Comparison of ENCODE assay signal across 21 mouse cellular contexts in genomic region chr8:121018236-121018635, GRCm38 (mm10).
"Had no signal": no experiment of that assay in that cellular context is flagged by ENCODE, and none has a peak within 500 bp of the region (broad histone marks: within the 10 kb centered on the region; RNA-seq: fewer than 3 reads in every experiment).

No protein-coding gene starts in this region.

- H3K4me3 ChIP-seq: limb, embryonic 12.5 days; liver, embryonic 13.5 days; lung, embryonic 15.5 days; megakaryocyte, embryonic 14.5 days; myocyte; neural tube, embryonic 12.5 days; stomach, embryonic 15.5 days had no signal

- ATAC-seq: liver, postnatal 0 days; midbrain, embryonic 16.5 days had no signal

- H3K4me2 ChIP-seq: limb, embryonic 12.5 days; liver, embryonic 13.5 days; lung, embryonic 15.5 days; midbrain, embryonic 11.5 days; neural tube, embryonic 12.5 days; stomach, embryonic 15.5 days had no signal

- H3K27ac ChIP-seq: kidney, postnatal 0 days; limb, embryonic 12.5 days; liver, embryonic 13.5 days; lung, embryonic 15.5 days; macrophage; neural tube, embryonic 12.5 days; stomach, embryonic 15.5 days had no signal

- H3K9ac ChIP-seq: limb, embryonic 12.5 days; liver, embryonic 13.5 days; liver, postnatal 0 days; lung, embryonic 15.5 days; neural tube, embryonic 12.5 days; stomach, embryonic 15.5 days had no signal

- H3K36me3 ChIP-seq: limb, embryonic 12.5 days; liver, embryonic 13.5 days; lung, embryonic 15.5 days; neural tube, embryonic 12.5 days; stomach, embryonic 15.5 days had no signal

- H3K27me3 ChIP-seq: stomach, embryonic 15.5 days had no signal

- H3K4me1 ChIP-seq: liver, embryonic 13.5 days; megakaryocyte, embryonic 14.5 days had no signal

- DNase-seq: kidney, adult 9 months; kidney, postnatal 36 days; layer of hippocampus, adult 9-11 months; layer of hippocampus, postnatal 36 days; liver; liver, embryonic 13.5 days; liver, postnatal 0 days; lung, postnatal 14 days; retina, postnatal 1 day; right cerebral cortex, postnatal 4 days; thymus, postnatal 14 days had no signal

- H3K9me3 ChIP-seq: liver, embryonic 13.5 days; lung, embryonic 15.5 days; neural tube, embryonic 12.5 days; stomach, embryonic 15.5 days had no signal
